Mouse (Mus musculus): Measurements from ENCODE around the gene Gapdh. TPM values are rescaled to one million over a fixed set of nuclear protein-coding genes. Genes with fewer than 3 reads are reported as not detected.

The Gapdh gene
- polyA plus RNA-seq, 1 experiment = 264 TPM

- no peak for TF ChIP-seq POLR2A (IDR thresholded peaks at IDR 0.05; ENCODE audit: borderline replicate concordance, low read depth, low read length)
- TF ChIP-seq CTCF (IDR thresholded peaks at IDR 0.05; ENCODE audit: low read depth, low read length) = no peak
- H3K4me1 ChIP-seq (ENCODE audit: control insufficient read depth, insufficient read depth, low read length) = peaks cover 14% of the 10 kb centered on the region
- H3K27ac ChIP-seq (ENCODE audit: insufficient read depth, low read depth, low read length) = no peak overlapping the region
These were observed 13.3 kb downstream of the Gapdh start for GRCm38 (mm10) chr6:125153018-125153389.

DNA sequence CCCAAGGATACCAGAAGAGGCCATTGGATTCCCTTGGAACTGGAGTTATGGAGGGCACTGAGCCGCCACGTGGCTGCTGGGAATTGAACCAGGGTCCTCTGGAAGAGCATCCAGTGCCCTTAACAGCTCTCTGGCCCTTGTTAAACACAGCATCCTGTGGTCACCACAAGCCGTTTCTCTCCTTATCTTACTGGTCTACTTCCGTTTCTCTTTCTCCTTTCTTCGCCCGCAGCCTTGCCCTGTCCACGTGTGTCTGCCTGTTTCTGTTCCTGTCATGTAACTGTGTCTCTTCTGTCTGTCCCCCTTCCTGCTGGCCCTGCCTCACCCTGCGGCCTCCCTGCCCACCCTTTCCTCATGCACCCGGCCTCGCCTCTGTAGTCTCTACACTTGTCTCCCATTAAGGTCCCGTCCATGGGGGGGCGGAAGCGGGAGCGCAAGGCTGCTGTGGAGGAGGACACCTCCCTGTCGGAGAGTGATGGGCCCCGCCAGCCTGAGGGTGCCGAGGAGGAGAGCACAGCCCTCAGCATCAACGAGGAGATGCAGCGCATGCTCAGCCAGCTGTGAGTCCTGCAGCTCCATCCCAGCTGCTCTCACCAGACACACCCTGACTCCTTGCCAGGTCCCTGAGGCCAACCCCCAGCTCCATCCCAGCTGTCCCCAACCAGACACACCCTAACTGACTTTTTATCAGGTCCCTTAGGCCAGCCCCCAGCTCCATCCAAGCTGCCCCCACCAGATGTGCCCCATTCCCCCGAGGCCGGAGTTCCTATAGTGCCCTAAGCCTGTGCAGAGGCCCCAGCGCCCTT is 13.9 kb downstream of the Gapdh start:
- Histone ChIP-seq H3K4me1 (ENCODE audit: control insufficient read depth, insufficient read depth, low read length) (peaks cover 20% of the 10 kb centered on the region), H3K27ac (ENCODE audit: insufficient read depth, low read depth, low read length) (no peak overlapping the region), H3K4me3 (ENCODE audit: insufficient read depth, low read length) (no peak overlapping the region)
- TF ChIP-seq CTCF (IDR thresholded peaks at IDR 0.05; ENCODE audit: low read depth, low read length) (no peak), POLR2A (IDR thresholded peaks at IDR 0.05; ENCODE audit: borderline replicate concordance, low read depth, low read length) (no peak)

More at GRCm38 (mm10) chr6:125153018-125153389, 13.3 kb downstream of the Gapdh start:
- no peak overlapping the region for H3K4me3 ChIP-seq (ENCODE audit: insufficient read depth, low read length)

GRCm38 (mm10) chr6:125149569-125149950 is 16.7 kb downstream of the Gapdh start:
- no peak for TF ChIP-seq CTCF (IDR thresholded peaks at IDR 0.05; ENCODE audit: low read depth, low read length)
- TF ChIP-seq POLR2A (IDR thresholded peaks at IDR 0.05; ENCODE audit: borderline replicate concordance, low read depth, low read length) = no peak
- peak overlapping the region; percentile 93; the same call in 1 of the 2 replicates for H3K27ac ChIP-seq (ENCODE audit: insufficient read depth, low read depth, low read length)
- H3K4me1 ChIP-seq (ENCODE audit: control insufficient read depth, insufficient read depth, low read length) = peaks cover 34% of the 10 kb centered on the region
- peak overlapping the region; percentile 44; the same call in 1 of the 2 replicates for H3K4me3 ChIP-seq (ENCODE audit: insufficient read depth, low read length)

DNA sequence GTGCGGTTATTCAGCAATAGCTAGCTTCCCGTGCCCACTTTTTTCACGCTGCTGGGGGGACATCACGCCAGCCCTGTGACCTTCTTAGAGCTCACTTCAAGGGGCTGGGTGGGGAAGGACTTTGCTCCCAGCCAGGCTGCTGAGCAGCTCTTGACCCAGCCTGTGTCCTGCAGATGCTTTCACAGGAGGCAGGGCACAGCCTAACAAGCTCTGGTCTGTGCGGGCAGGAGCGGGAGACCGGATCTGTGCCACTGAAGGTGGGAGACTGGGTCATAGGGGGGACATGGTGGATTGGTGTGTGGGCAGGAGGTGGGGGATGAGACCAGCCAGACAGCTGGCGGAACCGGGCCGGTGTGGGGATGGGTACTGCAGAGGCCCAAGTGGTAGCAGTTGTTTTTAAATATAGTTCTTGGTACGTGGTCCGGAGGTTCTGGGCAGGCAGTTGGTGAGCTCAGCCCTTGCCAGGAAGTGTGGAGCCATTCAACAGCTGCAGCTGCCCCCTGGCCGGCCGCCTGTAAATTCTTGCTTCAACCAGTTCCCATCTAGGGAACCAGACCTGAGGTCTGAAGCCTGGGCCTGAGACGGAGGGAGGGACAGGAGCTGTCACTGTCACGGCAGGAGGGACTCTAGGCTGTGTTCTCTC is 17.2 kb downstream of the Gapdh start:
- peak overlapping the region; percentile 93 for H3K27ac ChIP-seq (ENCODE audit: insufficient read depth, low read depth, low read length)
- TF ChIP-seq POLR2A (IDR thresholded peaks at IDR 0.05; ENCODE audit: borderline replicate concordance, low read depth, low read length) (no peak), CTCF (IDR thresholded peaks at IDR 0.05; ENCODE audit: low read depth, low read length) (no peak)
- peak overlapping the region; percentile 44 for H3K4me3 ChIP-seq (ENCODE audit: insufficient read depth, low read length)
- peaks cover 34% of the 10 kb centered on the region for H3K4me1 ChIP-seq (ENCODE audit: control insufficient read depth, insufficient read depth, low read length)

GRCm38 (mm10) chr6:125148251-125148925 is 17.9 kb downstream of the Gapdh start:
- Histone ChIP-seq H3K4me3 (ENCODE audit: insufficient read depth, low read length) (peak overlapping the region; percentile 44), H3K27ac (ENCODE audit: insufficient read depth, low read depth, low read length) (peak overlapping the region; percentile 93)

DNA sequence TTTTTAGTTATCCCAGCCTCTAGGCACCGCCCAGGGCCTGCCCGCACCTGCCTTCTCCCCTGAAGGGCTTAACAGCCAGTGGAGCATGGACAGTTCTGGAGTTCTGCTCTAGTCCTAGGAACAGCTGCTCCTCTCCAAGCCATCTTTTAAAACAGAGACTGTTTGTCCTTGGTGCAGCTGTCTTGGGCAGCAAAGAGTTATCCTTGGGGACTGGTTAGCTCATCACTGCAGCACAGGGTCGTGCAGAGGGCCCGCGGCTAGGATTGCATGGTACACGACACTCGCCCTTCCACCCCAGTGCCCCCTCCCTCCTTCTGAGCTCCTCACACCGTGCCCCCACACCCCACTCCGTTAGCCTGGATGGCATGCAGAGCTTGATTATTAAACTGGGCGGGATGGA is 18.9 kb downstream of the Gapdh start:
- H3K4me3 ChIP-seq (ENCODE audit: insufficient read depth, low read length) = peak overlapping the region; percentile 32

More at GRCm38 (mm10) chr6:125148251-125148925, 17.9 kb downstream of the Gapdh start:
- H3K4me1 ChIP-seq (ENCODE audit: control insufficient read depth, insufficient read depth, low read length) = peaks cover 34% of the 10 kb centered on the region
- TF ChIP-seq POLR2A (IDR thresholded peaks at IDR 0.05; ENCODE audit: borderline replicate concordance, low read depth, low read length) = no peak
- TF ChIP-seq CTCF (IDR thresholded peaks at IDR 0.05; ENCODE audit: low read depth, low read length) = no peak

GRCm38 (mm10) chr6:125146797-125147196 is 19.5 kb downstream of the Gapdh start:
- Histone ChIP-seq H3K4me3 (ENCODE audit: insufficient read depth, low read length) (peak overlapping the region; percentile 87), H3K4me1 (ENCODE audit: control insufficient read depth, insufficient read depth, low read length) (peaks cover 34% of the 10 kb centered on the region), H3K27ac (ENCODE audit: insufficient read depth, low read depth, low read length) (peak overlapping the region; percentile 62)
- TF ChIP-seq CTCF (IDR thresholded peaks at IDR 0.05; ENCODE audit: low read depth, low read length) (no peak), POLR2A (IDR thresholded peaks at IDR 0.05; ENCODE audit: borderline replicate concordance, low read depth, low read length) (no peak)

More for the DNA sequence above, 18.9 kb downstream of the Gapdh start:
- Histone ChIP-seq H3K4me1 (ENCODE audit: control insufficient read depth, insufficient read depth, low read length) (peaks cover 34% of the 10 kb centered on the region), H3K27ac (ENCODE audit: insufficient read depth, low read depth, low read length) (peak overlapping the region; percentile 62)
- TF ChIP-seq CTCF (IDR thresholded peaks at IDR 0.05; ENCODE audit: low read depth, low read length) (no peak), POLR2A (IDR thresholded peaks at IDR 0.05; ENCODE audit: borderline replicate concordance, low read depth, low read length) (no peak)

DNA sequence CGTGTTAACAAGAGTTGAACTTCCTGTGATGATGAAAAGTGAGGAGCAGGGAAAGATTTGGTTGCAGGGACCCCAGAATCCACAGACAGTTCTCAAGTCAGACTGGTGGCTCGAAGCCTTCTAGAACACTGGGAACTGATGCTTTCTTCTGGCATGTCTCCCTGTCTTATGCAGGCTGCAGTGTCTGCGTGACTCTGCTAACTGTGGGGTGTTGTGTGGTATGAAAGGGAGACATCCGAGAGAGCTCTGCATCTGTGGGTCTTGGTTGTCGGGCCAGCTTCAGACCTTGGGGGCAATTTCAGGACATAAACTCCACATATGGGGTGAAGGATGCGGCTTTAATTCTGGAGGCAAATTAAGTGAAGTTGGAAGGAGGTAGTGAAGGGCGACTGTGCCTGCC is 20.1 kb downstream of the Gapdh start:
- Histone ChIP-seq H3K27ac (ENCODE audit: insufficient read depth, low read depth, low read length) (peak overlapping the region; percentile 40), H3K4me3 (ENCODE audit: insufficient read depth, low read length) (peak overlapping the region; percentile 87), H3K4me1 (ENCODE audit: control insufficient read depth, insufficient read depth, low read length) (peaks cover 34% of the 10 kb centered on the region)
- TF ChIP-seq POLR2A (IDR thresholded peaks at IDR 0.05; ENCODE audit: borderline replicate concordance, low read depth, low read length) (no peak), CTCF (IDR thresholded peaks at IDR 0.05; ENCODE audit: low read depth, low read length) (no peak)

- peak overlapping the region; percentile 87 for H3K4me3 ChIP-seq (ENCODE audit: insufficient read depth, low read length)
- TF ChIP-seq CTCF (IDR thresholded peaks at IDR 0.05; ENCODE audit: low read depth, low read length) (no peak), POLR2A (IDR thresholded peaks at IDR 0.05; ENCODE audit: borderline replicate concordance, low read depth, low read length) (no peak)
- H3K4me1 ChIP-seq (ENCODE audit: control insufficient read depth, insufficient read depth, low read length) = peaks cover 34% of the 10 kb centered on the region
- peak overlapping the region; percentile 36 for H3K27ac ChIP-seq (ENCODE audit: insufficient read depth, low read depth, low read length)
These were observed 20.8 kb downstream of the Gapdh start for GRCm38 (mm10) chr6:125145479-125145951.
